Mouse (Mus musculus): Measurements from ENCODE around the gene Ep400.
"Not testable (repeated sequence)": the region's sequence is repeated elsewhere in the genome, so short reads cannot be mapped to it uniquely, and the experiment has no call there.

Gene Ep400

GRCm38 (mm10) chr5:110779998-110780760 is 9.7 kb upstream of the Ep400 start, which contains the start of gene Pus1:
Gene Pus1 (minus strand): TSS chr5:110780659.
- peak; percentile 77 to 86 for DNase-seq (ENCODE audit: low spot score in 2 of 2)

GRCm38 (mm10) chr5:110779276-110779997 is 8.9 kb upstream of the Ep400 start:
- DNase-seq (ENCODE audit: low spot score in 2 of 2) = no peak

- no peak for DNase-seq (ENCODE audit: low spot score in 2 of 2)
Measured at GRCm38 (mm10) chr5:110778263-110778662, 7.7 kb upstream of the Ep400 start.

- DNase-seq (ENCODE audit: low spot score in 2 of 2) = no peak
Measured at GRCm38 (mm10) chr5:110776141-110776540, 5.6 kb upstream of the Ep400 start.

GRCm38 (mm10) chr5:110774511-110774910 is 4.0 kb upstream of the Ep400 start:
- no peak for DNase-seq (ENCODE audit: low spot score in 2 of 2)

GRCm38 (mm10) chr5:110772945-110773344 is 2.4 kb upstream of the Ep400 start:
- DNase-seq (ENCODE audit: low spot score in 2 of 2) = not testable (repeated sequence)

- peak; percentile 40 to 47 for DNase-seq (ENCODE audit: low spot score in 2 of 2)
Measured at GRCm38 (mm10) chr5:110770031-110770445, 479 bp downstream of the Ep400 start.

- DNase-seq (ENCODE audit: low spot score in 2 of 2) = no peak
Measured at GRCm38 (mm10) chr5:110769272-110769671, 1.2 kb downstream of the Ep400 start.

GRCm38 (mm10) chr5:110763890-110764289 is 6.6 kb downstream of the Ep400 start:
- DNase-seq (ENCODE audit: low spot score in 2 of 2) = no peak

- DNase-seq (ENCODE audit: low spot score in 2 of 2) = no peak
Measured at GRCm38 (mm10) chr5:110745021-110745420, 25.5 kb downstream of the Ep400 start.

GRCm38 (mm10) chr5:110739496-110740275 is 30.8 kb downstream of the Ep400 start:
- DNase-seq (ENCODE audit: low spot score in 2 of 2) = no peak

- DNase-seq (ENCODE audit: low spot score in 2 of 2) = no peak
Measured at GRCm38 (mm10) chr5:110735606-110736005, 34.9 kb downstream of the Ep400 start.

GRCm38 (mm10) chr5:110733231-110733823 is 37.2 kb downstream of the Ep400 start:
- DNase-seq (ENCODE audit: low spot score in 2 of 2) = no peak

GRCm38 (mm10) chr5:110731227-110731626 is 39.3 kb downstream of the Ep400 start:
- DNase-seq (ENCODE audit: low spot score in 2 of 2) = no peak

- DNase-seq (ENCODE audit: low spot score in 2 of 2) = no peak
Measured at GRCm38 (mm10) chr5:110727850-110728249, 42.7 kb downstream of the Ep400 start.

- no peak for DNase-seq (ENCODE audit: low spot score in 2 of 2)
Measured at GRCm38 (mm10) chr5:110723543-110723942, 47.0 kb downstream of the Ep400 start.

GRCm38 (mm10) chr5:110721463-110721862 is 49.1 kb downstream of the Ep400 start:
- not testable (repeated sequence) for DNase-seq (ENCODE audit: low spot score in 2 of 2)

- DNase-seq (ENCODE audit: low spot score in 2 of 2) = no peak
Measured at GRCm38 (mm10) chr5:110711455-110711854, 59.1 kb downstream of the Ep400 start.

GRCm38 (mm10) chr5:110709256-110709655 is 61.3 kb downstream of the Ep400 start:
- no peak for DNase-seq (ENCODE audit: low spot score in 2 of 2)

- no peak for DNase-seq (ENCODE audit: low spot score in 2 of 2)
Measured at GRCm38 (mm10) chr5:110704004-110704403, 66.5 kb downstream of the Ep400 start.

GRCm38 (mm10) chr5:110698617-110699016 is 71.9 kb downstream of the Ep400 start:
- no peak for DNase-seq (ENCODE audit: low spot score in 2 of 2)

- DNase-seq (ENCODE audit: low spot score in 2 of 2) = no peak
Measured at GRCm38 (mm10) chr5:110682041-110682440, 88.5 kb downstream of the Ep400 start.
